Mouse (Mus musculus): ENCODE measurements around the gene Tceal1. TPM values are rescaled to one million over a fixed set of nuclear protein-coding genes. Genes with fewer than 3 reads are reported as not detected.

The Tceal1 gene
- polyA plus RNA-seq, 1 experiment from 2014 or later = 12.3 TPM

- TF ChIP-seq CTCF (IDR thresholded peaks at IDR 0.05) (peak; percentile 48), EP300 (IDR thresholded peaks at IDR 0.05) (peak; percentile 50)
- ATAC-seq (no peak), DNase-seq (ENCODE audit: low spot score) (peak; percentile 63)
- Histone ChIP-seq H3K27ac (ENCODE audit: low read length) (no peak overlapping the region), H3K4me3 (ENCODE audit: low read depth, low read length) (no peak overlapping the region), H3K4me2 (replicated peaks; ENCODE audit: low read depth, low read length) (no peak overlapping the region), H3K9me3 (ENCODE audit: low read length) (no peaks in the 10 kb centered on the region), H3K4me1 (ENCODE audit: insufficient read depth, low read depth, low read length) (no peaks in the 10 kb centered on the region), H3K36me3 (ENCODE audit: insufficient read depth, low read length) (no peaks in the 10 kb centered on the region), H3K9ac (replicated peaks; ENCODE audit: low read depth) (no peak overlapping the region), H3K27me3 (replicated peaks; ENCODE audit: insufficient read depth, low read length) (no peaks in the 10 kb centered on the region)
- 50% methylated on average over 8 of the region's 8 CpGs for WGBS
Measured at GRCm38 (mm10) chrX:136744663-136745062, 36.9 kb downstream of the Tceal1 start.

DNA sequence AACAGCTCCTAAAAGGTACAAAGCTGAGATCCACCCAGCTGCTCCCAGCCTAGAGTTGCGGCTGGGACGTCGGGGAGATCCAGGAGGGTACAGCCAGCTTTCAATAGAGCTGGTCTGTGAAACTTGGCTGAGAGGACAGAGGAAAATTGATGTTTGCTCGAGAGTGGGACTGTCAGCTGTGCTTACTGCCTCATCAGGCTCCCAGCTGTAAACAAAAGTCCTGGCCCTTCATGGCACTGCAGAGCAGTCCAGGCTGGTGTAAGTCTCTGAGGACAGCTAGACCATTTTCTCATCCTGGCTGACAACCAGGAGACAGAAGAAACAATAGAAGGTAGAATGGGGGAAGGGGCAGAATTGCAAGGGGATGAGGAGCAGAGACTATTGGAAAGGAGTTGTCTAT is 41.5 kb downstream of the Tceal1 start:
- Histone ChIP-seq H3K9me3 (ENCODE audit: low read length) (no peaks in the 10 kb centered on the region), H3K9ac (replicated peaks; ENCODE audit: low read depth) (no peak overlapping the region), H3K4me2 (replicated peaks; ENCODE audit: low read depth, low read length) (no peak overlapping the region), H3K36me3 (ENCODE audit: insufficient read depth, low read length) (no peaks in the 10 kb centered on the region), H3K27ac (ENCODE audit: low read length) (no peak overlapping the region), H3K27me3 (replicated peaks; ENCODE audit: insufficient read depth, low read length) (no peaks in the 10 kb centered on the region), H3K4me3 (ENCODE audit: low read depth, low read length) (no peak overlapping the region), H3K4me1 (ENCODE audit: insufficient read depth, low read depth, low read length) (no peaks in the 10 kb centered on the region)
- DNase-seq (ENCODE audit: low spot score) = no peak
- ATAC-seq = no peak
- TF ChIP-seq CTCF (IDR thresholded peaks at IDR 0.05) (no peak), EP300 (IDR thresholded peaks at IDR 0.05) (no peak)
- WGBS = 54% methylated on average over 4 of the region's 4 CpGs

DNA sequence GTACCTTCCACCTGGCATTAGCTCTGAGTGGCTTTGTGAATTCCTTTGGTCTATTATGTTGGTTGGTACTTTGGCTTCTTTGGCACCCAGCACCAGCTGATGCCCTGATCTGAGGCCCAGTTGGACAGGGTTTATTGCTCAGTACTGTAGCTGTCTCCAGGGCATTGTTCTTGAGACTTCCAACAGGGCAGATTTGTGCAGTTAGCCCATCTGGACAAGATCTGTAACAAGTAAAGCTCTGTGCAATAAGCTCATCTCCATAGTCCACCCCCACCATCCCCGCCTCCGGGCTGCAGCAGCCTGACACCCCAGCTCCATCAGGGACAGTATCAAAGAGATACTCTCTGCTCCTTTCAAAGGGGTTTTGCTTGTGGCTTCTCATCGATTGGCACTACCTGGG is 47.7 kb downstream of the Tceal1 start:
- H3K4me3 ChIP-seq (ENCODE audit: low read depth, low read length) = no peak overlapping the region
- no peak for ATAC-seq
- H3K27ac ChIP-seq (ENCODE audit: low read length) = no peak overlapping the region
- H3K36me3 ChIP-seq (ENCODE audit: insufficient read depth, low read length) = no peaks in the 10 kb centered on the region
- H3K27me3 ChIP-seq (replicated peaks; ENCODE audit: insufficient read depth, low read length) = no peaks in the 10 kb centered on the region
- H3K9me3 ChIP-seq (ENCODE audit: low read length) = no peaks in the 10 kb centered on the region
- TF ChIP-seq EP300 (IDR thresholded peaks at IDR 0.05) = no peak
- 90% methylated on average over 3 of the region's 3 CpGs for WGBS
- no peaks in the 10 kb centered on the region for H3K4me1 ChIP-seq (ENCODE audit: insufficient read depth, low read depth, low read length)
- no peak for DNase-seq (ENCODE audit: low spot score)
- no peak overlapping the region for H3K4me2 ChIP-seq (replicated peaks; ENCODE audit: low read depth, low read length)
- no peak overlapping the region for H3K9ac ChIP-seq (replicated peaks; ENCODE audit: low read depth)

Other genes with a start within 250 kb of the Tceal1 start
- not detected in 2 replicates for gene Kir3dl1, start 190.0 kb upstream of the Tceal1 start, polyA plus RNA-seq (2015; fragmentation: Nextera tagmentation; extraction: Ambion mirVana)
- not detected in 2 replicates for gene Kir3dl2, start 163.9 kb upstream of the Tceal1 start, polyA plus RNA-seq (2015; fragmentation: Nextera tagmentation; extraction: Ambion mirVana)
- gene Tceal3, start 117.1 kb upstream of the Tceal1 start, polyA plus RNA-seq (2015; fragmentation: Nextera tagmentation; extraction: Ambion mirVana) = 2.1 and 3.1 TPM in 2 replicates
- 293 and 313 TPM in 2 replicates for gene Morf4l2, start 35.7 kb downstream of the Tceal1 start, polyA plus RNA-seq (2015; fragmentation: Nextera tagmentation; extraction: Ambion mirVana)
- gene Glra4, start 72.2 kb downstream of the Tceal1 start, polyA plus RNA-seq (2015; fragmentation: Nextera tagmentation; extraction: Ambion mirVana) = not detected in 2 replicates
- 0.84 and 1.6 TPM in 2 replicates for gene Plp1, start 114.7 kb downstream of the Tceal1 start, polyA plus RNA-seq (2015; fragmentation: Nextera tagmentation; extraction: Ambion mirVana)
- gene Rab9b, start 160.8 kb downstream of the Tceal1 start, polyA plus RNA-seq (2015; fragmentation: Nextera tagmentation; extraction: Ambion mirVana) = 0.02 and 0.04 TPM in 2 replicates
- not detected in 2 replicates for gene H2bfm, start 219.3 kb downstream of the Tceal1 start, polyA plus RNA-seq (2015; fragmentation: Nextera tagmentation; extraction: Ambion mirVana)